Mouse (Mus musculus): ENCODE measurements around the gene Tsga10ip.

GRCm38 (mm10) chr19:5408057-5409001 lies 6.0 kb upstream of the Tsga10ip start:
- TF ChIP-seq GATA1 (IDR thresholded peaks at IDR 0.05; ENCODE audit: borderline replicate concordance, low read length) (no peak), FLI1 (IDR thresholded peaks at IDR 0.05; ENCODE audit: low read length) (no peak)
